Mouse (Mus musculus): ENCODE data around the gene Ssna1.

DNA sequence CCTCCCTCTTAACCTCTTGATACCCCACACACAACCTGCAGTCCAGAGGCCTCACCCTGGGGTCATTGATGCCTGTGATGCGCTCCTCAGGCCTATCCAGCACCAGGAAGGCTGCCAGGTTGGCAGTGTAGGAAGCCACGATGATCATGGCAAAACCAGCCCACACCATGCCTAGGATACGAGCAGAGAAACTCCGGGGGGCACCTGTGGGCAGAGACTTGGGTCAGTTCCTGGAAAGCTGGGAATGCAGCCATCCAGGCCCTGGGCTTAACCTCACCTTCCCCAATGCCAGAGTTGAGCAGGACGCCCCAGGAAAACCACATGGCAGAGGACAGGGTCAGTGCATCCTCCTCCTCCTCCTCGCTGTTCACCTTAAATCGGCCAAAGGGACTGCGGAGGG lies 24.9 kb upstream of the Ssna1 start:
- no peak for TF ChIP-seq EP300 (IDR thresholded peaks at IDR 0.05)
- no peak for TF ChIP-seq CTCF (IDR thresholded peaks at IDR 0.05)
